Mouse (Mus musculus): ENCODE data around the gene Slc34a2. TPM values are rescaled to one million over a fixed set of nuclear protein-coding genes. Genes with fewer than 3 reads are reported as not detected.

Slc34a2 gene
- total RNA-seq (2014; fragmentation: Nextera tagmentation): not detected in 2 replicates
- not detected in 2 replicates for total RNA-seq (2017)

GRCm38 (mm10) chr5:53037781-53038180, at the start of gene Slc34a2:
Gene Slc34a2, plus strand, starts transcription at chr5:53038081.
- no peak for ATAC-seq (replicated peaks; ENCODE audit: poor library complexity, severe bottlenecking)

DNA sequence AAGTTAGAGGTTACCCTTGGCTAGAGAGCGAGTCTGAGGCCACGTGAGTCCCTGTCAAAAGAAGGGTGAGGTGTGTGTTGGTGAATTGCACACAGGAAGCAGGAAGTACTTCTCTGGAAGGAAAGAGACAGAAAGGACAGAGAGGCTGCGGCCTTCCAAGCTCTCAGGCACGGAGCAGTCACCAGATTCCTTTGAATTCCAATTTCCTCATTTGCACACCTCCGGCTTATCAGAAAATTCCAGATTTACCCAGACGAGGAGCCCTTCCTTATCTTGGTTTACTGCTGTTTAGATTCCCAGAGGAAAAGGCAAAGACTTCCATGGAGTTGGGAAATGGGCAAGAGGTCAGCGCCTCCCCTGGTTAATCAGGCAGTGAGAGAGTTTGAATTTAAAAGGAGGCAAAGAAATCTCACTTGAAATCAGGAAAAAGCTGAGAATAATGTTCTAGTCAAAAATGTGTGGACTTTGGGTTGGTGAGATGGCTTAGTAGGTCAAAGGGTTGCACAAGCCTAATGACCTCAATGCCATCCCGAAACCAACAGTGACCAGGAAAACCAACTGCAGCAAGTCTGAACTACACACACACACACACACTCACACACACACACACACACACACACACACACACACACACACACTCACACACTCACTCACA, 47.1 kb upstream of the Slc34a2 start:
- no peak for ATAC-seq (replicated peaks; ENCODE audit: poor library complexity, severe bottlenecking)

GRCm38 (mm10) chr5:52992210-52992897, 45.5 kb upstream of the Slc34a2 start:
- ATAC-seq (replicated peaks; ENCODE audit: poor library complexity, severe bottlenecking): no peak

DNA sequence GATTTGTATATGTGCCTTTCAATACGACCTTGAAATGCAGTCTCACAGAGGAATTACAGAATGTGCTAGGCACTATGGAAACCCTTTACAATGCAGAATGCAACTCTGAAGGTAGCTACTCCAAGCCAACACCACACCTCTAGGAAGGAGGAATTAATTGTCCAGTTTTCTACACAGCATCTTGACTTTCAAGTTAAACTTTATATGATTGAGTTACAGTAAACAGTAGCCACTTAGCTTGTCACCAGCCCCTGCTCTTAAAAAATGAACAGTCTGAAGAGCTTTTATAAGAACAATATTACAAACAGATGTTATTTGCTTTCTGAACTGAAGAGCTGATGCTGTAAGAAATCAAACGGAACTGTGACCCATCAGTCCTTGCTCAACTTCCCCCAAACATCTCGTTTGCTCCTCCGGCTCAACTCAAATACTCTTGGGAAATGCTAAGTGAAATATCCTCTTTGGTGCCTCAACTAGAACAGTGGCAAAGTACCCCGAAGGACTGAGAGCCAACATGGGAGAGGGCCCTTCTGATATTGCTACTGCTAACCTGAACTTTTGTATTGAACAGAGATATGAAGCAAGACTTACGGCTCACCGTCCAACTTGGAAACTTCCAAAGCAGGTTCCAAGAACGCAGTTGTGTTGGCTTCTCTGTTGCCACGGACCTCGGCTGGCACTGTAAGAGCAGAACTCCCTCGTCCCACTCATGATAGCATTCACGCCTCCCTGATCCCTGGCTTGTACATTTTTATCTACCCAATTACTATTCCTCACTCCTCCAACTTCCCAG, 44.2 kb upstream of the Slc34a2 start:
- ATAC-seq (replicated peaks; ENCODE audit: poor library complexity, severe bottlenecking): no peak

DNA sequence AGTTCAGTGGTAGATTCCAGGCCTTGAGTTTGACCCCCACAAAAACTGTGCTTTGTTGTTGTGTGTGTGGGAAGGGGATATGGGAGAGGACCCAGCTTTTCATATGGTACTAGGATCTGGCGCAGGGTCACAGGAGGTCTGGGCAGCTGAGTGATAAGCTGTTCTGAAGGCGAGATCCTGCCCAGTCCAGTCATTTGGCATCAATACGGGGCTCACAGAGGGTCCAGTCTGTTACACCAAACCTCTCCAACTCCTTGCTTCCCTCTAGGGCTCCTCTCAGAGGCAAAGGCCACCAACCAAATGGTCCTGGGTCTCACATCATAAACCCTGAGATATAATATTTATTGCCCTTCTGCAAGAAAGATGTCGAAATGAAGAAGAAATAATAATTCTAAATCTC, 42.4 kb upstream of the Slc34a2 start:
- no peak for ATAC-seq (replicated peaks; ENCODE audit: poor library complexity, severe bottlenecking)

GRCm38 (mm10) chr5:52996145-52996544, 41.7 kb upstream of the Slc34a2 start:
- ATAC-seq (replicated peaks; ENCODE audit: poor library complexity, severe bottlenecking): no peak

DNA sequence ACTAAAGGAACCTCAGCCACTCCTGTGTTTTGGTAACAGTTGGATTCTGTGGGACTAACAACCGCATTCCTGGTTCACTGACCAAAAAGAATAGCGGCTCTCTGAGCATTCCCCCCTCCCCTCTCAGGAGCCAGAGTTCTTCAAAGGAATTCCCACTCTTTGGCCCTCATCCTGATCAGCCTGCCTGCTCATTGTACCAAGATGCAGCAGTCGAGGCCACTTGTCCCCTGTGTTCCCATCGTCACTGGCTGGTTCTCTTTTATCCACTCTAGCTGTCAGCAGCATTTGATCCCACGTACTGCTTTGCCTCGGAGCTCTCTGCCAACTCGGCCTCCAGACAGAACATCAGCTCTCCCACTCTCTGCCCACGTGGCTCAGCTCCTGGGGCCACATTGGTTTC, 41.3 kb upstream of the Slc34a2 start:
- ATAC-seq (replicated peaks; ENCODE audit: poor library complexity, severe bottlenecking): no peak

- no peak for ATAC-seq (replicated peaks; ENCODE audit: poor library complexity, severe bottlenecking)
Observed at GRCm38 (mm10) chr5:52997032-52997431, 40.8 kb upstream of the Slc34a2 start.

GRCm38 (mm10) chr5:52998097-52998760, 39.7 kb upstream of the Slc34a2 start:
- ATAC-seq (replicated peaks; ENCODE audit: poor library complexity, severe bottlenecking): no peak

DNA sequence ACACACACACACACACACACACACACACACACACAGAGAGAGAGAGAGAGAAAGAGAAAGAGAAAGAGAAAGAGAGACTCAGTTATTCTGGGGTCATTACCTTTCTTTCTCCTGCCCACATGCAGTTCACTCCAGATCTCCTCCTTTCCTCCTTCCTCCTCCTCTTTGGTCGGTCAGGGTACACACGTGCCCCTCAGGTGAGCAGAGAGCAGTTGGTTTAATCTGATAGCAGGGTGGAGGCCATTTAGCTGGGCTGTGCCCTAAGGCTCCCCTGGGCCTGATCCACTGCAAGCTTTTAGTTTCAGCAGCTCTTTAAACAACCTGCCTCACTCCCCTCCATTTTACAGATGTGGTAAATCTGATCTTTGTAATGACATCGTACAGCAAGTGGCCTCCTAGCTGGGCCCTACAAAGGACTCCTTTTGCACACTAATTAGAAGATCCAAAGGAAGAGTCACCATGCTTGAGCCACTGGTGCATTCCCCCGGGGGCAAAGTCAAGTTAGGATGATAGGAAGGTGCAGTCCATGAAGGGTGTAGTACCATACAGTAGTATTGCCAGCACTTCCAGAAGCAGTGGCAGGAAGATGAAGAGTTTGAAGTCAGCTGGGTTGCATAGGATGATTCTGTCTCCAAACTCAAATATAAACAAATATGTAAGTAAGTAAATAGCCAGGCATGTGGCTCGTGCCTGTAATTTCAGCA, 37.6 kb upstream of the Slc34a2 start:
- ATAC-seq (replicated peaks; ENCODE audit: poor library complexity, severe bottlenecking): no peak

GRCm38 (mm10) chr5:53002599-53003203, 35.2 kb upstream of the Slc34a2 start:
- no peak for ATAC-seq (replicated peaks; ENCODE audit: poor library complexity, severe bottlenecking)

DNA sequence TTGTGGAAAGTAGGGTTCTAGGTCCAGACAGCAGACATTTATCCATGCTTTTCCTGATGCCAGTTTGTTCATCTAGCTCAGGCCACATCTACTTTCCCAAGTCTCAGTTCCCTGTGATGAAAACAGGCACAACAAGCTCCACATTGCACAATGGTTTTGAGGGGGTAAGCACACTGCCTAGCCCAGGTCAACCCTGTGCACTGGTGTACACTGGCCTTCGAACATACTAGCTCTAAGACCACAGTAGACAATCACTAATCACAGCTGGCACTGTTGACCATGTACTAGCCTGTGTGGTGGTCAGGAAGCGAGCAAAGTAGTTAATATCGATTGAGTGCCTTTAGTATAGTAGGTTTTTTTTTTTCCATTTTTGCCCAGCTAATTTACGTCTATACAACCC, 34.4 kb upstream of the Slc34a2 start:
- ATAC-seq (replicated peaks; ENCODE audit: poor library complexity, severe bottlenecking): no peak

DNA sequence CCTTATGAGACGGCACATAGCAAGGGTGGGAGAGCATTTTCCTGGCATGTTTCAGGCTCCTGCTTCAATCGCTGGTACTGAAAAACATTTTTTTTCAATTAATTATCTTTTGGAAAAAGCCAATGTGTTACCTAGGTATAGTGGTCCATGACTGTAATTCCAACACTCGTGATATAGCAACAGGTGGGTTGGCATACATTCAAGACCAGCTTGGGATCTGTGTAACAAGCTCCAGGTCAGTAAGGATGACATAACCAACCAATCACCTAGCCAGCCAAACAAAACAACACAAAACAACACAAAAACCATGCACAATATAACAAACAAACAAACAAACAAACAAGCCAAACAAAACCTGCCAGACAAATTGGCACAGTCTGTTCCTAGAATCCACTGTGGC, 33.9 kb upstream of the Slc34a2 start:
- no peak for ATAC-seq (replicated peaks; ENCODE audit: poor library complexity, severe bottlenecking)

DNA sequence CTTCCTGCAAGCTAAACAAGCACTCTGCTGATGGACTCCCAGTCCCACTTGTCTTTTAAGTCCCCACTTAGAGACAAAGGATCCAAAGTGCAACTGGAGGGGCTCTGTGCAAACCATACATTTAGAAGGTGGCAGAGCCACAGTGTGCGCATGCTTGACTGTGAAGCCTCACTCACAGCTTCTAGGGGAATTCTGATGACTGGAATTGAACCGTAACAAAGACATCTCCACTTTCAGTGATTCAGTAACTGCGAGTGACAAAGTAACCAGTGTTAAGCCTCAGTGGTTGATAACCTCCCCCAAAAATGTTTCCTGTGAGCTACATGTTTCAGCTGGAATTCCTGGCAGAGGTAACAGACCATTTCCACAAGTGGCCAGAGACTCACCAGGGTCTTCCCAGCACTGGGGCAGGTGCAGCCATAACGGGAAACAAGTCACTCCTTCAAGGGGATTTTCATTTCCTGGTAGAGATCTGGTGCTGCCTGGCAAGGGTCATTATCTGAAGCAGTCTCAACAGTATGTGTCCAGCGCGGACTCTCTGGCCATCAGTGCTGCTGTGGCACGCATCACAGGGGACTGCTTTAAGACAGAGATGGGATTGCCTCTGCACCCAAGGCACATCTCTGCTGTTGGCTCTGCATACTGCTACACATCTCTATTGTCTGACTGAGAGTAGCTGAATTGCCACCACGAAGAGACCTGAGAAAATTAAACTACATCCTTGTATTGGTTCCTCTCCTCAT, 28.7 kb upstream of the Slc34a2 start:
- no peak for ATAC-seq (replicated peaks; ENCODE audit: poor library complexity, severe bottlenecking)

DNA sequence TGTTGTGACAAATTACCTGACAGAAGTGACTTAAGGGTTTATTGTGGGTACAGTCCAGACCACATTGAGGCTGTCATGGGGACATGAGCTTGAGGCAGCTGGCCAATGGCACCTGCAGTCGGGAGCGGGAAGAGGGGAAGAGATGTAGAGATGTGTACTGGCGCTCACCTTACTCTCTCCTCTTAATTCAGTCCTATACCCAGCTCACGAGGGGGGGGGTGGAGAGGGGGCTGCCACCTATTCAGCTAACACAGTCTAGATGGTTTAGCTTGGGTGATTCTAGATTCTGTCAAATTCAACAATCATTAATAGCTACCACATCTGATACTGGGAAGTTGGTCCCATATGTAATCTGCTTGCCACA, 28.1 kb upstream of the Slc34a2 start:
- ATAC-seq (replicated peaks; ENCODE audit: poor library complexity, severe bottlenecking): no peak

- ATAC-seq (replicated peaks; ENCODE audit: poor library complexity, severe bottlenecking): no peak
Observed at GRCm38 (mm10) chr5:53011327-53011726, 26.6 kb upstream of the Slc34a2 start.

DNA sequence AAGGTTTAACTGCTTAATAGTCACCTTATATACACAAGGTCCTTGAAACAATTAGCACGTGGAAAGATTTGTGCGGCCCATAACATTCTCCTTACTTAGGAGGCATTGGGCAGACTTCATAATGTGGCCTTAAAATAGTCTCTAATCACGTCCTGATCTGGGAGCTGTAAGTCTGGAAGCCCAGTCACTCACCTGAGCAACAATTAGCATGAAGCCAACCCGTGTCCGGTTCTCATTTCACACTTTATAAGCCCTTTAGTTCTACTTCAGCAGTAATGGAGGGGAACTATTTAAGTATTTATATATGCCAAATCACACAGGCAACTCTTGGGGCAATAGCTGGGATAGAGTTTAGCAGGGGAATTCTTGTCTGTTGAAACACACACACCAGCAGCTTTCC, 21.3 kb upstream of the Slc34a2 start:
- ATAC-seq (replicated peaks; ENCODE audit: poor library complexity, severe bottlenecking): no peak

- no peak for ATAC-seq (replicated peaks; ENCODE audit: poor library complexity, severe bottlenecking)
Observed at GRCm38 (mm10) chr5:53018316-53018715, 19.6 kb upstream of the Slc34a2 start.

- ATAC-seq (replicated peaks; ENCODE audit: poor library complexity, severe bottlenecking): no peak
Observed at GRCm38 (mm10) chr5:53023432-53023831, 14.4 kb upstream of the Slc34a2 start.

Data from granulocyte monocyte progenitor cell, adult 5-6 weeks (primary cell).